Mouse (Mus musculus) thymus, postnatal 14 days (tissue): ENCODE results near the gene Chrna4.

Source experiments
- DNase-seq: peaks from one replicate; pipeline ENCODE4 v3.0.0; 2021

The Chrna4 gene

DNA sequence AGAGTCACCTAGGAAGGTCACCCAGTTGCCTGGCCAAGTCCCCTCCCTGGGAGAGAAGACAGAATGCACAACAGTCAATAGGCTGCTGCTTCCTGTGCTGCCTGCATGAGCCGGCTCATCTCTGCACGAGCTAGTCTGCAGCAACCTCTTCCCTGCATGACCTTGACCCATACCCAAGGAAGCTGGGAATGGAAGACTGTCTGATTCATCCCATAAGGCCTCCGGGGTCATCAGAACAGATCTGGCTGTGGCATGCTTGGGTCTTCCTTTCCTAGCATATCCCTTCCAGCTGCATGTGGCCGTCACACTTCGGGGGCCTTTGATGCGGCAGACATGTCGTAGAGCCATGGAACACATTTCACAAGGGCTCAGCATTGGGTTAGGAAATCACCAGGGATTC is 8.2 kb downstream of the Chrna4 start:
- no peak for DNase-seq

DNA sequence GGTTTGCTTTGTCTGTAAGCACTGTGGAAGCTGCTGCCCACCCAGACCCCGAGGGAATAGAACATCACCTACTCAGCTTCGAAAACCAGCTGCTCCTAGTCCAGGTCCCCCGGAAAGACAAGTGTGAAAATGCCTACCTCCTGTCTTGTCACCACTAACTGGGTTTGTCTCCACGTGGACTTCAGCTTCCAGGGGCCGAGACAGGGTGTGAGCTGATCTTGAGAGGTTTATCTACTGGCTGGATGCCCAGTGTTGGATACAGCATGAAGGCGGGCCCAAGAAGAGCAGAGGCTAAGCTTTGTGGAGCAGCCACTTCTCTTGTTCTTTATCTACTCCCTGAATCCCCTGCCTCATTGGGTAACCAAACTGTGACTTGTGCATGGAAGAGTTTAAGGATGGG is 10.0 kb downstream of the Chrna4 start:
- DNase-seq = no peak

DNA sequence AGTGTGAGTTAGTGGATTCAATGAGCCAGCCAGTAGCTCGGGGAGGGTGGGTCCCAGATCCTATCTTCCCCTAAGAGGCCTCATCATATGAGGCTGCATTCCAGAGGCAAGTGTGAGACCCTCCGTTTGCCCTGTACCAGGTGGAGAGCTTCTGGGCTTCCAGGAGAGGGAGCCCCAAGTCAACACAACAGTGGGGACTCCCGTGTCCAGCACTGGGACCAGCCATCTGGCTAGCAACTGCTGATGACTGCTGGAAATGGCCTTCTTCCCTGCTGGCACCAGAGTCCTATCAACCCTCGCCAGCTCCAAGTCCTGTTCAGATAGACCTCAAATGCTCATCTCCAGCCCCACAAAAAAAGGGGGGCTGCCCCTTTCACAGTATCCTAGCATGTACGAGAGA is 10.9 kb downstream of the Chrna4 start:
- DNase-seq = no peak

DNA sequence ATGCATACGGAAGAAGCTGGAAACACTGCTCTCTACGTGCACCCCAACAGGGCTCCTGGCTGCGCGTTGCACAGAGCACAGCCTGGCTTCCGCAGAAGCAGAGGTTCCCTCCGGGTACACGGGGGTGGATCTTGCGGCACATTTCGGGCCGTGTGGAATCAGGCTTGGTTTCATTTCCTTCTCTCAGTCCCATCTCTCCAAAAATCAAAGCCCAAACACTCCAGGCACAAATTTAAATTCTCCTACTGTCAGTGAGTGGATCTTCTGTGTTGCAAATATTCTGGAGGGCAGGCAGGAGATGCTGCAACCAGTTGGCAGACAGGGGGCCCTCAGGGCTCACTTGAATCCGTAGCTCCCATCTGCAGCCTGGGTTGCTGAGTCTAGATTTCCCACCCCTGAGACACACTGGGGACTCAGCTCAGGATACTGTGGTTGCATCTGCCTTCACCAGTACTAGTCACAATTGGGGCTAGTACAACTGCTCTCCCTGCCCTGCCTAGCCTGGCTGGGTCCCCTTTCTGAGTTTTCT is 11.9 kb downstream of the Chrna4 start:
- DNase-seq = no peak

DNA sequence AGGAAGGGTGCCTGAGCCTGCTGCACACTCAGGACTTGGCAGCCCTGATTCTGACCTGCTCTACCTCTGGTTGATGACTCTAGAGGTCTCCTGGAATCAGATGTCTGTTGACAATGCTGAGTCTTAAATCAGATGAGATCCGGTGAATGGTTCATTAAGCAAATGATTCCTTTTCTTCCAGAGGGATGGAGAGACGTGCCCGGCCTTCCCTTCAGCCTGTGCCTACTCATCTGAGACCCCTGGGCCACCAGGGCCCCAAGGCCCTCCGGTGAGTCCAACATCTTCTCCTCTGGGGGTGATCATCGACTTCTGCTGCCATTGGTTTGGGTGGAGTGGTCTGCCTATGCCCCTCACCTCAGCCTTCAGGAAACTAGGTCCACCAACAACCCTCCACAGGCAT is 35.0 kb downstream of the Chrna4 start:
- no peak for DNase-seq

DNA sequence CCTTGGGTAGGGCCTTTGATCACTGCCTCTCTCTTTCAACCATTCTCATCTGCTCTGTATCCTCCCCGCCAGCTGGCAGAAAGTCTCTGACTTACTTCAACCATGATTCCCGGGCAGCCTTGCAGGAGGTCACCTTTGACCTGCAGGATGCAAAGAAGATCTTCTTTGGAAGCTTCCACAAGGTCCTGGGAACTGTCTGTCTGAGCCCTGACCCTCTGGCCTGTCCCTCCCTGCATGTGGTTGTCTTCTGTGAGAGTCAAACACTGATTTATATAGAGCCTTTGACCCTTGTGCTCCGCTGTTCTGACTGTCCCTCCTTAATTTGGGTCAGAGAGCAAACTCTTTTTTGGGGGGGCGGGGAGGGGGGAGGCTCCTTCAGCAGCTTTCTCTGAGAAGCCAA is 36.3 kb downstream of the Chrna4 start:
- DNase-seq = no peak

DNA sequence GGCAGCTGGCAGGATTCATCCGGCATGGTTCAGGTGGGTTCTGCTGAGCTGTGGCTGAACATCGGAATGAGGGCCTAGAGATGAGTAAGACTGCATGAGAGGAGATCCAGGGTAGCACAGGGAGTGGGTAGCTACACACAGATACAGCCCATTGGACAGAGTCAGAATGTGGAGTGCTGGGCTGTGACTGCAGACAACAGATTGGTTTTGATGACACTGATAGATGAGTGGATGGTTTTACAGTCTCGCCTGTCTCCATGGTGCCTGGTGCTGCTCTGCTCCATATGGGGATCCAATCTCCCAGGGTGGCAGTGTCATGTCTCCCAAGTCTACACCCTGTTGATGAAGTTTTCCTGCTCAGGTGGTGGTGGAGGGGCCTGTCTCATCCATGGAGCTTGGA is 46.4 kb downstream of the Chrna4 start:
- DNase-seq = no peak

DNA sequence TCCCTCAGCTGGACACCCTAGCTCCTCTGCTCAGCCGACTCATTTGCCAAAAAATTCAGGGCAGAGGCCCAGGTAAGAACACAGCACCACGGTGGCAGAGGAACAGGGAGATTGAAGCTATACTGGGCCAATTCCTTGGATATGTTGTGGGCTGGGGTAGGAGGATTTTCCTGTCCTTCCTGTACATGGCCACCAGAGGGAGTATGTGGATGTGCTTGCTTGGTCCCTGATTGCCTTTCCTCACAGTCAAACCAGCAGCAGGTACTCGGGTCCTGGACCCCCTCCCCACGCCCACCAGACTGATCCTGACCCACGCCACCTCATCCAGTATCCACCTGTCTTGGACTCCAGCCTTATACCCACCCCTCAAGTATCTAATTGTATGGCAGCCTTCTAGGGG is 46.9 kb downstream of the Chrna4 start:
- peak; percentile 24 for DNase-seq

DNA sequence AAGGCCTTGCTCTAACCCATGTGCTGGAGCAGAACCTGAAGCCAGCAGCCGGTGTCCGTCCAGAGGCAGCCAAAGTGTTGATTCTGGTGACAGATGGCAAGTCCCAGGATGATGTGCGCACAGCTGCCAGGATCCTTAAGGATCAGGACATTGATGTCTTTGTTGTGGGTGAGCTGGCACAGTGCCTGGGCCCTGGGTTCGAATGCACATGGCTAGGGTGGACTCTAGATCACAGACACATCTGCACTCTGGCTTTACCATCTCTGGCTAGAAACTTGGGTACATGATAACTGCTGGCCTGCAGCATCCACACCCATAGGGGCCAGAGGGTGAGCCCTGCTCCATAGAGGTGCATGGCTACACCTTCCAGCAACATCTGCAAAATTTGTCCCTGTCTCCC is 47.9 kb downstream of the Chrna4 start:
- DNase-seq = no peak

DNA sequence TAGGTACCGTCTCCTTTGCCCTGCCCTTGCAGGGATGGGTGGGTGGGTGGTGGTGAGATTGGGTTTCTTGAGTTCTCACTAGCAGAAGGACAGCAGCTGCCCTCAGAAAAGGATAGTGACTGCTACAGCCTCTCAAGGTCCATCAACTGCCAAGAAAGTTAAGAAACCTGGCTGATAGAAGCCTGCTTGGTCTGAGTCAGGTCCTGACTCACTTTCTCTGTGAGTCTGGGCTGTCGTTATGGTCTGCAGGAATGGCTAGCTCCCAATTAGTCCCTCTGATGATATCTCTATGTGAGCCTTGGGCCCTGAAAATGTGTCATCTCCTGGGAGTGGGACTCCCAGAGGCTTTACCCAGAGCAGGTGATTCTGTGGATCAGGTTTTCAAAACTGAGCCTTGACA is 49.0 kb downstream of the Chrna4 start:
- no peak for DNase-seq

DNA sequence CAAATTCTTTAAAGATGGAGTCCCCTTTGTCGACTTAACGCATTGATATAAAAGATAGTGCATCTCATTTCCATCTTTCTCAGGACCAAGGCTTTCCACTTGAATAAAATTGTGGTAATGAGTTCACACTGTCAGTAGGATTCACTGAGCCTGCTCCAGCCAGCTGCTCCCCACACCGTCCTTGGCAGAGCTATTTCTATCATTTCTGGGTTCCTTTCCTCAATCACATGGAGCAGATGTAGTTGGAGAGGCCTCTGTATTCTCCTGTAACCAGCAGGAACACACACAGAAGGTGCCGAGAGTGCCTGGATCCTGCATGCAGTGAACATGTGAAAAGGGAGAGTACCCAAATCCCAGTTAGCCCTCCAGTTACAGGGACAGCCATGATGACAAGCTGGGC is 53.0 kb downstream of the Chrna4 start:
- no peak for DNase-seq

DNA sequence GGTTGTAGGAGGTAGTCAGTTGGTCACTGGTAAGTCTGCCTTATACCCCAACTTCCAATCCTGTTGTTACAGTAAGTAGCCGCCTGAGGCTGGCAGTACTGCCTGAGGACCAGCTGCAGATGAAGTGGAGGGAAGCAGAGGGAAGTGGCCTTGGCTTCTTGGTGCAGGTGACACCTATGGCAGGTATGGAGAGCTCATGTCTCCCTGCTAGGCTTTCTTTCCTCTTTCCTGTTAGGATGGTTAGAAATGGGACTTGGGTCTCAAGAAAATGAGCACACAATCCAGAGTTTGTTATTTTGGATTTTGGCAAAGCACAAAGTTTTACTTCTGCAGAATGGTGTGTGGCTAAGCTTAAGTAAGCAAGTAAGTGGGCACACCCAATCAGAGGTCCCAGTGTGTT is 54.4 kb downstream of the Chrna4 start:
- DNase-seq = no peak

DNA sequence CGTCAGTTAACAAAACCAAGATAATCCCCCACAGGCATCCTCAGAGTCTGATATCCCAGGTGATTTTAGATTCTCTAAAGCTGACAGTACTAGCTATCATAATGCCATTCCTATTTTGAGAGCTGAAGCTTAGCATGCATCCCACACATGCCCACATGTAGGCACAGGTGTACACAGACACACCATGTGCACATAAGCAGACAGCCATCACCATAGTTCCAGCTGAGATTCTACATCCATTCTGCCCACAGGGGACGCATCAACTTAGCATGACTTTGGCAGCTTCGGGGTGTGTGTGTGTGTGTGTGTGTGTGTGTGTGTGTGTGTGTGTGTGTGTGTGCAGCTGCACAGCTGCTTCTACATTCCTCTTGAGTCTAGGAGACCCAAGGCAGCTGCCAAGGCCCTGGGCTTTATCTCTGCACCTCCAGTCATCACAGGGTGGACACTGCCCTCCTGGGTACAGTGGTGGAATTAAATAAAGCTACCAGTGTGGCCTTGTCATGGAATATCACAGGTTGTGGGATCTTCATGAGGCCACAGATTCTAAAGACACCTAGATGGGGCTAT is 54.9 kb downstream of the Chrna4 start:
- no peak for DNase-seq

DNA sequence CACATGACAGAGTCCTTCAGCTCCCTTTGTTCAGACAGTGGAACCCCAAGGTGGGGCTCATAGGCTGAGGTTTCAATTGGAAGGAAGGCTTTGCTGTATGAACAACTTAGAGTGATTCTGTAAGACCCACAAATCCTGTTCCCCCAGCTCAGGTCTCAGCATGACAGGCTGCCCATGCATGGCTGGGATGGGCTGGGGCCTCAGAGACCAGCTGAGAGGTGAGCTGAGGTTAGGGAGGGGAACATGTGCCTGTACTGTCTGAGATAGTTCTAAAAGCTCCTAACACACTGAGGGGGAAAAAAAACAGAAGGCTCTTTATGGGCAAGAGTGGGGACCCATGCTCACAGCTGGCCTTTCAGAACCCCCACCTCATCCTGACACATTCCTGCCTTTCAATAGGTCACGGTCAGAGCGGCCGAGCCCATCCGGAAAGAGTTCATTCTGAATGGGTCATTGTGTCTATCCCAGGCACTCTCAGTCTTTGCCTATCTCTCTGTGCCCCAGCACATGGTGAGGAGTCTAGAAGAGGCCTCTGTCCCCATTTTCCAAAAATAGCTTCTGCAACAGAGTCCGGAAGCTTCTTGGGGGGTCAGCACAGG is 55.8 kb downstream of the Chrna4 start:
- no peak for DNase-seq

DNA sequence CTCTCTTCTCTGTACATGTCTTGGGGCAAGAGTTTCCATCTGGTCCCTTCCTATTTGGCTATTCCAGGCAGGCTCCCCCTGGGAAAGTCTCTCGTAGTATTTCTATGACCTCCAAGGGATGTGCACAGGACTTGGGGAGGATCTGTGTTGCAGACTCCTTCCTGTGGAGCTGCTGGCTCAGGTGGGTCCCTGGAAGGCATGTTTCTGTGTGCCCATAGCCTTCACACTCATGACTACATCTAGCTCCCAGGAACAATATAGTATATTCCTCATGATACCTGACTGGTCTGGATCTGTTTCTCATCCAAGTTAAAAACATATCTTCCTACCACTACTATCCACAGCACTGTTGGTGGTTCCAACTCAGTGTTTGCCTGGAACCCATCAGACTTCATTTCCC is 56.3 kb downstream of the Chrna4 start:
- DNase-seq = no peak

DNA sequence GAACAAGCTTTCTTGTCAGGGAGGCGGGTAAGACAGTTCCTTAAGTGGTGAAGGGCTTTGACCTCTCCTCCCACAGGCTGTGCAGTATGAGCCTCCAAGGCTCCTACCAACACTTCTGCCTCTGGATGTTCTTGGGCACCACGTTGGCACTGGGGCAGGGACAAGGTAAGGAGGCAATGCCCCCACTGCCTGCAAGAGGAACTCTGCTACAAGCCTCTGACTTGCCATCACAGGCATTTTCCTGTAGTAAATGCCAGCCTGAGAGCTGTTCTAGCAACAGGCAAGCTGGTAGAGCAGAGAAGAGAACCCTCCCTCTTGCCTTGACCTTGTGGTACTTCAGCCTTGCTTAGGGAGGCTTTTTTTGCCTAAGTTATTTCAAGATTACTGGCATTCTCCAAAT is 56.9 kb downstream of the Chrna4 start, which contains the start of gene Col20a1:
Gene Col20a1 (plus strand): TSS at position 87 of the 400 bp plus-strand sequence.
- no peak for DNase-seq

DNA sequence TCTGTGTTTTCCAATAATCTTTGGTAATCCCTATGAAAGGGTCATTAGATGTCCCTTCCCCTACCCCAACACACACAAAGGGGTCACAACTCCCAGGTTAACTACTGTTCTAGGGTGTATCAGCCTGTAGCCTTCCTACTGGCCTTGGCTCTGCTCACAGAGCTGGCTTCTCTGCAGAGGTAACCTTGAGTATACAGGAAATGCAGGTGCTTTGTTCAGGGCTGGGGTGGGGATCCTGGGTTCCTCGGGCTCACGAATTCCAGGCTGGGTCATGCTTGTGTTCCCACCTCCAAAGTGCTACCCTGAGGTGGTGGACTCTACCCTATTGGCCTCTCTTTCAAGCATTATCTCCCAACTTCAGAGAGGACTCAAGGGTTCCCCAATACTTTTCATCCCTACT is 57.7 kb downstream of the Chrna4 start:
- DNase-seq = no peak

DNA sequence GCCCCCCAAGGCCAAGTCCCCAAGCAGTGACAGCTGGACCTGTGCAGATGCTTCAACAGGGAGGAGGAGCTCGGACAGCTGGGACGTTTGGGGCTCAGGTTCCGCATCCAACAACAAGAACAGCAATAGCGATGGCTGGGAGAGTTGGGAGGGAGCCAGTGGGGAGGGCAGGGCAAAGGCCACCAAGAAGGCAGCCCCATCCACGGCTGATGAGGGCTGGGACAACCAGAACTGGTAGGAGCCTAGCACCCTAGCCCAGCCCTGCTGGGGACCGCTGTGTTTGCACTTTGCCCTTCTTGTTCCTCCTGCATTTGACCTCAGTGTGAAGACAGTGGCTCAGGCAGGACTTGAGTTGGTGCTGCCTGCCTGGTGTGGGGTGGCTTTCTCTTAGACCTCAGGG is 62.2 kb downstream of the Chrna4 start:
- DNase-seq = no peak
